Mouse (Mus musculus) liver, adult 10 weeks (tissue): ENCODE data around the gene Pbx2. TPM values are rescaled to one million over a fixed set of nuclear protein-coding genes. Genes with fewer than 3 reads are reported as not detected.

Source experiments
- polyA plus RNA-seq: library from polyadenylated mRNA; stranded (reverse); fragments of 350-450 nt; fragmentation: Illumina TruSeq; extraction: RNeasy Lipid Tissue Mini Kit (QIAGEN cat#74804); gene quantifications from one replicate; pipeline ENCODE4 v1.2.3, GENCODE M21; 2014; ENCODE audit warnings: low read depth, low replicate concordance

The Pbx2 gene
- polyA plus RNA-seq, result 5.3 TPM

DNA sequence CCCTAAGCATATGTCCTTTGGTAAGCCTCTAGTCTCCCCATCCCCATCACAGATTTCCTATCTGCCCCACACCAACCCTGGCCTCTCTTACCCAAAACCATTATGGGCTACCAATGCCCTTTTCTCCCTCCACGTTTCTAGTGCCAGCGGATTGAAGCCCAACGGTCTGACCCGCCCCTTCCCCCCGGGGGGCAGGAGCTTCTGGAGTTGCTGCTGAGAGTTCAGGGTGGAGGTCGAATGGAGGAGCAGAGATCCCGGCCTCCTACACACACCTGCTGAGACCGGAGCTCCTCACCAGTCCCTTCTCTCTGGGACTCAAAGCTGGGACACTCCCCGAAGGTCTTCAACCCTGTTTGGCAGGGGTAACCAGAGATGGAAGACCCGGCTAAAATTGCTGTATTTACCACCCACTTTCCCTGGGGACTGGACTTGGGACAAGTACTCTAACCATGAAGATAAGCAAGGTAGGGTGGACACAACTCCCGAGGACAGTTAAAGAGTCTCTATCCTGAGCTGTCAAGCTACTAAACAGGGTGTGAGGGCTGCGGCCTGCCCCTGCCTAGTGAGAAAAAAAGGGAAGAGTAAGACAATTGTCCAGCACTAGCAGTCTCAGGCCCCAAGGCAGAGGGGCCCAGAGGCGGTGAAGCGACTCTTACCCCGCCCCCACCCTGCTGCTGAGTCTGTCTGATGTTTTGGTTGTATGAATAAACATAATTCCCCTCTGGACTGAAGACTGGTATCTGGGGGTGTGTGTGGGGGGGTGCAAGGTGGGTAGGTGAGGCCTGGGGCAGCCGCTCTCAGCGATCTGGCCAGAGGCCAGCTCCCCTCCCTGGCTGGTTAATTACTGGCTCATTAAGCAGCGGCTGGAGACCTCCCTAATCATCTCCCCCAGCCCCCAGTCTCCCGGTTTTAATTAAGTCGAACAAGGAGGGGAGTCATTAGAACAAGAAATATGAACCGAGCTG is at the start of gene Pbx2:
Pbx2 (plus strand) TSS at position 238 of the 965 bp plus-strand sequence.

DNA sequence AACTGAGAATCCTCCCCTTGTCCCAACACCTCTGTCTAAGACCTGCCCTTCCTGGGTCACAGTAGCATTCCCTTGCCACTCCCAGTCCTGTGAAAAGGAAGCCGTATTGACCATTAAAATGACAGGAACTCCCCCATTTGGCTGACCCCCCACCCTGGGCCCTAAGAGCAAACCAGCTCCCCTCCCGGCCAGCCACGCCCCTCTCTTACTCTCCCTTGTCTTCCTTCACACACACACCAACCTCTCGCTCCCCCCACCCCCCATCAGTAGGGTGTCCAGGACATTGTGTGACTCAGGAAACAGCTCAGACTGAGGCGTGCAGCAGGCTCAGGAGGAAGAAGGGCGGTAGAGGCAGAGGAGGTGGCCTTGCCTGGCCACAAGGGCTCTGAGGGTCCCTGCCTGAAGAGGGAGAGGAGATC is 27.1 kb upstream of the Pbx2 start, which contains the start of gene Notch4:
Notch4 (plus strand) TSS at position 266 of the 419 bp plus-strand sequence.

DNA sequence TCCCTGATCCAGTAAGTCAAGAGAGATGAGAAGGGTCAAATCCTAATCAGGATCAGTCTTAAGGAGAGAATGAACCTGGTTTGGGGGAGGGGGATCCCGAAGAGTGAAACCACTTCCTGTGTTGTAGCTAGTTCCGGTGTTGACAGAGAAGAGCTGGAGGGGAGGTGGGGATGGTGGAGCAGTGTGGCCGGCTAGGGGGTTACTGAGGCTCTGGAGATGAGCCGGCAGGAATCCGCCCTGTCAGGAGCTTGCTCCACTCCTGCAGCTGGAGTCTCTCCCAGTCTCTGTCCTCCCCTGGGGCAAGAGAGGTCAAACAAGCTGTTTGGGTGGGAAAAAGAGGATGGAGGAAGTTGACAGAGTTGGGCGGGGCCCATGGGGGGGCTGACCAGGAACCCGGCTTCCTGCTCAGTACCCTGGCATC is 1.4 kb upstream of the Pbx2 start, which contains the start of gene Gpsm3:
Gpsm3 (plus strand) TSS at position 126 of the 421 bp plus-strand sequence.

DNA sequence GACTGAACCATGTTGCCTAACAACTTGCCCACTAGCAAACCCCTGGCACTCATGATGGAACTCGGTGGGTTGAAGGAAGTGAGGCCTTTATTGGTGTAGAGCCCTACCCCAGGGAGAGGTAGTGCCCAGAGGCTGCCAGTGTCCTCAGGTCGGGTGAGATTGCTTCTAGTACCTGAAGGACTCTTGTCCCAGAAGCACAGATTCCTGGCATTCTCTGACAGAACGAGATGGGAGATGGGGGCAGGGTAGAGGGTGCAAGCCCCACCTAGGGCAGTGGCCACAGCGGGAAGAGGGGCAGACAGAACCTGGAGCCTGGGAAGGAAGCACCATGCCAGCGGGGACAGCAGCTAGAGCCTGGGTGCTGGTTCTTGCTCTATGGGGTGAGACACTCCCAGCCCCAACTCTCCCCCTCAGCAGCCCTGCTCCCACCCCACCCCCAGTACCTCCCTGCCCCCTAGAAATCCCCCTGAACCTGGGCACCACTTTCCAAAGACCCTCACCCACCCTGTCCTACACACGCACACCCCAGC is 6.6 kb downstream of the Pbx2 start, which contains the start of gene Ager:
Ager (plus strand) TSS at position 297 of the 530 bp plus-strand sequence.

DNA sequence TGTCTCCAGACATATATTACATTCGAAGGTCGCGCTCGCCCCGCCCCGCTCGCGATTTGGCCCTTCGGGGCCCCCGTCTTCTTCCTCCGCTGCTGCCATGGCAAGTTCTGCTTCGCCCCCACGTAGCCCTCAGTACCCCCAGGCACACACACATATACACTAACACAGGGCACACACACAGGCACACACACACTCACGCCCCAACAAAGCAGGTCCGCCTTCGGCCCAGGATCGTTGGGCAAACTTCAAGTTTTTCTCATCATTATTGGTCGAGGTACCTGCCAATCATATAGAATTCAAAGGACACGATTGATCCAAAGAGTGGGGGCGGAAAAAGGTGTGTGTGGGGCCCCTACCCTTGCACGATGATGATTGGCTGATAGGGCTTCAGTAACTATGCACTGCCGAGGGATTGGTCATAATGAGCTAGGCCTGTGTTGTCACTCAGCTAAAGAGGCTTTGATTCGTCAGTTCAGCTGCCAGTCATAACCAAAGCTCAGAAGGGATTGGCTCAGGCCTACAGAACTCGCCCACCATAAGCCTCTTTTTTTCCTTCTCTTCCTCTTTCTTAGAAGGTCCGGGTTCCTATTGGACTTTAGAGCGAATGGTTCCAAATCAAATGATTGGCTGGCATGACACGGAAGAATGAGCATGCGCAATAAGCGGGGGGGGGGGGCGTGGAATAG is 12.5 kb downstream of the Pbx2 start, which contains the start of gene Rnf5:
Rnf5 (minus strand) TSS at position 316 of the 686 bp plus-strand sequence.

DNA sequence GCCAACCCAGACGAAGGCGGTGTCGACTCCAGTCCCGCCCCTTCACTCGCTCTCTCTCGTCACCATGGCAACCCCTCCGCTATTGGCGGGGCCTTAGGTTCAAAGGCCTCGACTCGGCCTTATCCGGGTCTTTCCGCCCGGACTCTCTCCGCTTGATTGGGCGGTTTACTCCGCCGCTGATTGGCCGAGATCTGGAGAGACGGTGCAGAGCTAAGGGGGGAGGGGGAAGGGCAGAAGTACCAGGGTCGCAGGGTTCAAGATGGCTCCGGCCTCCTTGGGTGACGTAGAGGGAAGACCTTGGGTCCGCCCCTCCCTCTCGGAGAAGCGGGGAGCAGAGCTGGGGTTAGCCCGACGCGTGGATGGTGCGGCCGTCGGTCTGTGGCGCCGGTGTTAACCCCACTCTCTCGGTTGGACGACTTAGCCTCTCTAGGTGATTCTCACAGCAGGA is 13.0 kb downstream of the Pbx2 start, which contains the start of gene Agpat1:
Agpat1 (plus strand) TSS at position 202 of the 448 bp plus-strand sequence.

DNA sequence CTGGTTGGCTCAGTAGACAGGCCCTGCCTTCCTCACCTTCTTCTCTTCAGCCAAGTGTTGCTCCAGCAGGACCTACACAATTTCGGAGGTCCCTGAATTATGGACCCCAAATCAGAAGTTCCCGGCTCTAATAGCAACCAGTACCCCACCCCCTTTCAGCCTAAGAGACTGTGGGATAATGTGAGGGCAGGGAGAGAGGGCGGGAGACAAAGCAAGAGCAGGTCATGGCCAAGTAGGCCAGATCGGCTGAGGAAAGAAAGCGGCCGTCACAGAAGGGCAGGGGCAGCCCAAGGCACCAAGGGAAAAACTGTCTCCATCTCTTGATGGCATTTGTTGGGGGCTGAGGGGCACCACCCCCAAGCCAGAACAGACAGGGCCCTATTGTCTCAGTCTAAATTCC is 24.8 kb downstream of the Pbx2 start, which contains the start of gene Egfl8:
Egfl8 (minus strand) TSS at position 101 of the 400 bp plus-strand sequence.

DNA sequence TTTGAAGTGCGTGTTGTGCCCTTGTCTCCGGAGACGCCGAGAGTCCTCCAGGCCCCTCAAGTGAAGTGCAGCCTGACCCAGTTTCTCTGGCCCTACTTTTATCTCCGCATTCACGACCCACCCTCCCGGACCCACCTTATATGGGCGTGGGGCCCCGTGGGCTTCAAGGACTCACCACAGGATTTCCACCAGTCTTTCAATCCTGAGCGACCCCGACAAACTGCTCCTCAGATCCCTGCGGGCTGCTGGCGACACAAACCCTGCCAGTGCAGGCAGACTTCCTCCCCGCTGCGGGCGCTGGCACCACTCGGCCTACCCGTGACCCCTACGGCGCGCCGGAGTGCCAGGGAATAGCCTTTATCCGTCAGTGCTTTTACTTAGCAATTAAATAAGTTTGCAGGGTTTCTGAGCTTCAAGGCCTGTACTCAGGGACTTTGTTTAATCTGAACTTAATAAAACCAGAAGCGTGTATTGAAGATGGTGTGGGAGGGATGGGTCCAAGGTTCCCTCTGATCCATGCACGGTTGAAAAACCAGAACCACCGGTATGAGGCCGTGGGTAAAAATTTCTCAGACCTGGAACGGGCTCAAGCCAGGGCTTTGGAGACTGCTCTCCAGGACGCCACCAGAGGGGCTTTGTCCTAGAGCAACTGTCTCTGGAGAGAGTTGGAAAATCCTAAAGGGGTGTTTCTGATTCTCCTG is 37.0 kb downstream of the Pbx2 start, which contains the start of gene Ppt2:
Ppt2 (minus strand) TSS at position 568 of the 701 bp plus-strand sequence.

DNA sequence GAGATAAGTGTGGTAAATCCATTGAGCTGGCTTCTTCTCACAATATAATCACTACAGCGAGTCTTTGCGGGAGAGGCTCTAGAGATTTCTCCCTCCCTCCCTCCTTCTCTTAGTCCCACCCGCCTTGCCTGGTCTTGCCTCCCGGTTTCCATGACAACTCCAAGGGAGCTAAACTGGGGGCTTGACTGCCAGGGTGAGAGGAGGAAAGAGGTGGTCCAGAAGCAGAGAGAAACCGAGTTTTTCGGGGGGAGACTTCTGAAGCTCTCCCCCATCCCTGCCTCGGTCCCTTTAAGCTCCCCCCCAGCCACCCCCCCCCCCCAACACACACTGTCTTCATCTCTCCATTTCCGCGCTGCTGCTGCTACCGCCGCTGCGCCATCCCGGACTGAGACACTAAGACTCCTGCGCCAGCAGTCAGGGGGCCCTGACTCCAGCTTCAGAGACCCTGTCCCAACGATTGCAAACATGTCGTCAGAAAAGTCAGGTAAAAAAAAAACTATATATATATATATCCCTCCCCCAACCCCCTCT is 38.2 kb downstream of the Pbx2 start, which contains the start of gene Prrt1:
Prrt1 (plus strand) TSS at position 313 of the 531 bp plus-strand sequence.

DNA sequence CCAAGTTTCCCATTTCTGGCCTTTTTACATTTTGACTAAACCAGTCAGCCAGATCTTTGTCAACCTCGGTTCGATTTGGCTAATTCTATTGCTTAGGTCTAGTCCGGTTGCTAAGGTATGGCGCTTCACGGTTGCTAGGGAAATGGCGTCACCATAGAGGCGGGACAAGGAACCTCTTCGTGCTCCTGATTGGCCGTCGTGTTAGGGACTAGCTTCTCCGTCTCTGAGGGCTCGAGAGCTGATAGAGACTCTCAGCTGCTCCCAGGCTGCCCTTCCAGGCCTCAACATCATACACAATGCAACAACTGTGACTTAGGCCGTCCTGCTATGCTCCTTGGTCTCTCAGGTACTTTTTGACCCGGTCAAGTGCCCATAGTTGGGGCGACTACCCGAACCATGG is 53.5 kb downstream of the Pbx2 start, which contains the start of gene Fkbpl:
Fkbpl (plus strand) TSS at position 157 of the 400 bp plus-strand sequence.

Other genes with a start within 250 kb of the Pbx2 start
- gene Btnl2, start 236.4 kb upstream of the Pbx2 start, polyA plus RNA-seq, result not detected
- not detected for gene Btnl1, start 214.1 kb upstream of the Pbx2 start, polyA plus RNA-seq
- gene BC051142, start 192.4 kb upstream of the Pbx2 start, polyA plus RNA-seq, result not detected
- not detected for gene Btnl4, start 113.9 kb upstream of the Pbx2 start, polyA plus RNA-seq
- not detected for gene Btnl6, start 73.9 kb upstream of the Pbx2 start, polyA plus RNA-seq
- gene Notch4, start 27.0 kb upstream of the Pbx2 start, polyA plus RNA-seq, result 0.16 TPM
- 0.61 TPM for gene Gpsm3, start 1.5 kb upstream of the Pbx2 start, polyA plus RNA-seq
- not detected for gene Ager, start 6.6 kb downstream of the Pbx2 start, polyA plus RNA-seq
- gene Rnf5, start 12.4 kb downstream of the Pbx2 start, polyA plus RNA-seq, result 45.1 TPM
- gene Agpat1, start 13.0 kb downstream of the Pbx2 start, polyA plus RNA-seq, result 0.72 TPM
- gene Egfl8, start 24.7 kb downstream of the Pbx2 start, polyA plus RNA-seq, result not detected
- 7.0 TPM for gene Ppt2, start 37.2 kb downstream of the Pbx2 start, polyA plus RNA-seq
- gene Prrt1, start 38.3 kb downstream of the Pbx2 start, polyA plus RNA-seq, result not detected
- gene Fkbpl, start 53.5 kb downstream of the Pbx2 start, polyA plus RNA-seq, result 1.9 TPM
- 1.9 TPM for gene Atf6b, start 55.9 kb downstream of the Pbx2 start, polyA plus RNA-seq
- 0.03 TPM for gene Tnxb, start 79.3 kb downstream of the Pbx2 start, polyA plus RNA-seq
- gene C4b, start 152.6 kb downstream of the Pbx2 start, polyA plus RNA-seq, result 80.2 TPM
- gene Cyp21a1, start 213.3 kb downstream of the Pbx2 start, polyA plus RNA-seq, result not detected
- gene Stk19, start 245.7 kb downstream of the Pbx2 start, polyA plus RNA-seq, result 3.5 TPM
- gene Dxo, start 245.8 kb downstream of the Pbx2 start, polyA plus RNA-seq, result 3.6 TPM